Mouse (Mus musculus): ENCODE measurements around the gene Arhgap21. TPM values are rescaled to one million over a fixed set of nuclear protein-coding genes. Genes with fewer than 3 reads are reported as not detected.

Arhgap21 gene
- polyA plus RNA-seq, 1 experiment from 2014 or later: 46.6 TPM

- Histone ChIP-seq H3K36me3 (replicated peaks) (peaks cover 28% of the 10 kb centered on the region; the same call in 1 of the 2 replicates), H3K4me1 (no peaks in the 10 kb centered on the region), H3K9me3 (no peaks in the 10 kb centered on the region), H3K27me3 (replicated peaks) (no peaks in the 10 kb centered on the region), H3K4me3 (no peak overlapping the region), H3K9ac (no peak overlapping the region), H3K27ac (no peak overlapping the region), H3K4me2 (no peak overlapping the region)
- no peak for ATAC-seq (replicated peaks)
- 80% methylated on average over 3 of the region's 3 CpGs for WGBS
Observed at GRCm38 (mm10) chr2:20865795-20866194, 102.9 kb downstream of the Arhgap21 start.

GRCm38 (mm10) chr2:20864569-20864968 is 104.1 kb downstream of the Arhgap21 start:
- WGBS: 95% methylated on average over 2 of the region's 2 CpGs
- ATAC-seq (replicated peaks): no peak
- no peaks in the 10 kb centered on the region for H3K4me1 ChIP-seq

GRCm38 (mm10) chr2:20860756-20861155 is 107.9 kb downstream of the Arhgap21 start:
- 72% methylated on average over 5 of the region's 5 CpGs for WGBS
- ATAC-seq (replicated peaks): no peak
- H3K36me3 ChIP-seq (replicated peaks): peaks cover 47% of the 10 kb centered on the region
- H3K9me3 ChIP-seq: no peaks in the 10 kb centered on the region
- H3K4me3 ChIP-seq: no peak overlapping the region
- H3K27ac ChIP-seq: no peak overlapping the region
- H3K27me3 ChIP-seq (replicated peaks): no peaks in the 10 kb centered on the region
- H3K4me2 ChIP-seq: no peak overlapping the region
- no peak overlapping the region for H3K9ac ChIP-seq
- no peaks in the 10 kb centered on the region for H3K4me1 ChIP-seq

More at GRCm38 (mm10) chr2:20864569-20864968, 104.1 kb downstream of the Arhgap21 start:
- no peak overlapping the region for H3K27ac ChIP-seq
- no peak overlapping the region for H3K4me3 ChIP-seq
- no peak overlapping the region for H3K9ac ChIP-seq
- H3K4me2 ChIP-seq: no peak overlapping the region
- no peaks in the 10 kb centered on the region for H3K9me3 ChIP-seq
- no peaks in the 10 kb centered on the region for H3K27me3 ChIP-seq (replicated peaks)
- H3K36me3 ChIP-seq (replicated peaks): peaks cover 34% of the 10 kb centered on the region; the same call in 1 of the 2 replicates

- Histone ChIP-seq H3K27me3 (replicated peaks) (no peaks in the 10 kb centered on the region), H3K4me1 (no peaks in the 10 kb centered on the region), H3K4me3 (no peak overlapping the region), H3K36me3 (replicated peaks) (peaks cover 51% of the 10 kb centered on the region), H3K9ac (no peak overlapping the region), H3K4me2 (no peak overlapping the region), H3K27ac (no peak overlapping the region), H3K9me3 (no peaks in the 10 kb centered on the region)
- 69% methylated on average over 18 of the region's 18 CpGs for WGBS
- ATAC-seq (replicated peaks): no peak
Observed at GRCm38 (mm10) chr2:20849346-20849745, 119.3 kb downstream of the Arhgap21 start.

- Histone ChIP-seq H3K9me3 (no peaks in the 10 kb centered on the region), H3K27ac (no peak overlapping the region), H3K36me3 (replicated peaks) (no peaks in the 10 kb centered on the region), H3K4me1 (no peaks in the 10 kb centered on the region), H3K4me2 (no peak overlapping the region), H3K9ac (no peak overlapping the region), H3K27me3 (replicated peaks) (no peaks in the 10 kb centered on the region), H3K4me3 (no peak overlapping the region)
- ATAC-seq (replicated peaks): no peak
- 80% methylated on average over 3 of the region's 3 CpGs for WGBS
Observed at GRCm38 (mm10) chr2:20831608-20832406, 136.9 kb downstream of the Arhgap21 start.

- 78% methylated on average over 3 of the region's 3 CpGs for WGBS
- Histone ChIP-seq H3K4me2 (no peak overlapping the region), H3K27ac (no peak overlapping the region), H3K4me3 (no peak overlapping the region), H3K36me3 (replicated peaks) (no peaks in the 10 kb centered on the region), H3K4me1 (no peaks in the 10 kb centered on the region), H3K9me3 (no peaks in the 10 kb centered on the region), H3K9ac (no peak overlapping the region), H3K27me3 (replicated peaks) (no peaks in the 10 kb centered on the region)
- ATAC-seq (replicated peaks): no peak
Observed at GRCm38 (mm10) chr2:20830882-20831281, 137.8 kb downstream of the Arhgap21 start.

- Histone ChIP-seq H3K9me3 (no peaks in the 10 kb centered on the region), H3K4me3 (no peak overlapping the region), H3K4me1 (no peaks in the 10 kb centered on the region), H3K36me3 (replicated peaks) (no peaks in the 10 kb centered on the region), H3K4me2 (no peak overlapping the region), H3K27ac (no peak overlapping the region), H3K9ac (no peak overlapping the region), H3K27me3 (replicated peaks) (no peaks in the 10 kb centered on the region)
- no peak for ATAC-seq (replicated peaks)
Observed at GRCm38 (mm10) chr2:20826258-20826657, 142.4 kb downstream of the Arhgap21 start.

GRCm38 (mm10) chr2:20818226-20818625 is 150.5 kb downstream of the Arhgap21 start:
- 85% methylated on average over 7 of the region's 7 CpGs for whole genome bisulfite sequencing
- ATAC-seq (replicated peaks): no peak
- H3K4me3 ChIP-seq: no peak overlapping the region

GRCm38 (mm10) chr2:20813986-20814385 is 154.7 kb downstream of the Arhgap21 start:
- Histone ChIP-seq H3K4me1 (no peaks in the 10 kb centered on the region), H3K4me2 (no peak overlapping the region), H3K36me3 (replicated peaks) (no peaks in the 10 kb centered on the region), H3K27ac (no peak overlapping the region), H3K4me3 (no peak overlapping the region), H3K9ac (no peak overlapping the region), H3K27me3 (replicated peaks) (no peaks in the 10 kb centered on the region), H3K9me3 (no peaks in the 10 kb centered on the region)
- WGBS: 84% methylated on average over 2 of the region's 2 CpGs
- no peak for ATAC-seq (replicated peaks)

More at GRCm38 (mm10) chr2:20818226-20818625, 150.5 kb downstream of the Arhgap21 start:
- Histone ChIP-seq H3K9me3 (no peaks in the 10 kb centered on the region), H3K27ac (no peak overlapping the region), H3K4me1 (no peaks in the 10 kb centered on the region), H3K27me3 (replicated peaks) (no peaks in the 10 kb centered on the region), H3K9ac (no peak overlapping the region), H3K4me2 (no peak overlapping the region), H3K36me3 (replicated peaks) (no peaks in the 10 kb centered on the region)

- no peak overlapping the region for H3K4me3 ChIP-seq
- no peaks in the 10 kb centered on the region for H3K4me1 ChIP-seq
- H3K36me3 ChIP-seq (replicated peaks): no peaks in the 10 kb centered on the region
- no peak overlapping the region for H3K27ac ChIP-seq
- no peaks in the 10 kb centered on the region for H3K27me3 ChIP-seq (replicated peaks)
- no peaks in the 10 kb centered on the region for H3K9me3 ChIP-seq
- WGBS: 85% methylated on average over 8 of the region's 8 CpGs
- H3K4me2 ChIP-seq: no peak overlapping the region
- ATAC-seq (replicated peaks): no peak
- H3K9ac ChIP-seq: no peak overlapping the region
Observed at GRCm38 (mm10) chr2:20811506-20811905, 157.2 kb downstream of the Arhgap21 start.

- no peak for ATAC-seq (replicated peaks)
- Histone ChIP-seq H3K36me3 (replicated peaks) (no peaks in the 10 kb centered on the region), H3K27me3 (replicated peaks) (no peaks in the 10 kb centered on the region), H3K27ac (no peak overlapping the region), H3K4me1 (no peaks in the 10 kb centered on the region), H3K9ac (no peak overlapping the region), H3K9me3 (no peaks in the 10 kb centered on the region), H3K4me3 (no peak overlapping the region), H3K4me2 (no peak overlapping the region)
- WGBS: 55% methylated on average over 8 of the region's 8 CpGs
Observed at GRCm38 (mm10) chr2:20801236-20801890, 167.3 kb downstream of the Arhgap21 start.

All from midbrain, embryonic 15.5 days (tissue).